Mouse (Mus musculus): ENCODE results near the gene Kdelr2. TPM values are rescaled to one million over a fixed set of nuclear protein-coding genes. Genes with fewer than 3 reads are reported as not detected.

Gene Kdelr2
- polyA plus RNA-seq, 1 experiment: 240 TPM

DNA sequence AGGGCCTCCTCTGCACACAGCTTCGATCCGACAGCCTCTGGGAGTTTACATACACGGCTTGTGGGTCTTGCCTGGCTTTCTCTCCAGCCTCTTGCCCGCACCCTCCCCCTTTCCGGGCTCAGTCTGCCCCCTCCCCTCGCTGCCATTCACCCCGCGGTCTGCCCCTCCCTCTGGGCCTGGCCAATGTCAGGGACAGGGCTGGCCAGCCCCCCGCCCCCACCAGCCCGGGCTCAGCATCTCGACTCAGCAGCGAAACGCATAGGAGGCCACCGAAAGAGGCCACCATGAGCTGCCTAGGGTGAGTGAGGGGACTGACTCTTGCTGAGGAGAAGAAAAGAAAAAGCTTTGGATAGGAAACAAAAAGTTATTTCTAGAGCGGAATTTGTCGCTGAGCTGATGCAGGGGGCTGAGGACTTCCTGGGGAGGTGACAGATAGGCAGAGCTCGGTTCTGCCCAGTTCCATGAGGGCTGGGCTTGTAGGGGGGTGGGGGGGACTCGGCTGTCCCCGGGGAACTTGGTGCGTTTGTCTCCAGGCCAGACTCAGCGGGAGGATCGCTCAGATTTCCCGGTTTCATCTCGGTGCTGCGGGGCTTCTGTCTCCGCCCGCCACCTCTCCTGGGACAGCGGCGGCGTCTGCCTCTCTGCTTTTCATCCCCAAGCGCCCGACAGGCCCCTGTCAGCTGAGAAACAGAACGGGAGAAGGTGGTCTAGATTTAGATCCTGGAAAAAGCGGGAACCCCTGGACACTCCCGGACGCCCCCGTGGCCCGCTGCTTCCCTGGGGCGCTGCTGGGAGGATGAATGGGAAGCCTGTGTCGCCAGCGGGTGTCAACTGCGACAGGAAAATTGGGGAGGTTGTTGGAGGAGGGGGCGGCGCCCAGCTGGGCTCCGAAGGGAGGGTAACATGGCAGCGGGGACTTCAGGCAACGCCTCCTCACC, 39.7 kb upstream of the Kdelr2 start:
- H3K27ac ChIP-seq (ENCODE audit: insufficient read depth, low read depth, low read length): no peak overlapping the region
- no peaks in the 10 kb centered on the region for H3K36me3 ChIP-seq (ENCODE audit: control insufficient read depth, insufficient read depth, low read length)
- 3% methylated on average over 47 of the region's 47 CpGs for WGBS
- no peak for TF ChIP-seq POLR2A (IDR thresholded peaks at IDR 0.05; ENCODE audit: low read depth, low read length)
- TF ChIP-seq CTCF (IDR thresholded peaks at IDR 0.05; ENCODE audit: extremely low read depth, insufficient read length, insufficient replicate concordance, low read depth, low read length): no peak
- H3K27me3 ChIP-seq (ENCODE audit: control insufficient read depth, insufficient read depth, low read length): peaks cover 39% of the 10 kb centered on the region
- no peaks in the 10 kb centered on the region for H3K4me1 ChIP-seq (ENCODE audit: control insufficient read depth, insufficient read depth, insufficient read length, low read length)
- H3K4me3 ChIP-seq (ENCODE audit: low read depth, low read length): peak overlapping the region; percentile 19

DNA sequence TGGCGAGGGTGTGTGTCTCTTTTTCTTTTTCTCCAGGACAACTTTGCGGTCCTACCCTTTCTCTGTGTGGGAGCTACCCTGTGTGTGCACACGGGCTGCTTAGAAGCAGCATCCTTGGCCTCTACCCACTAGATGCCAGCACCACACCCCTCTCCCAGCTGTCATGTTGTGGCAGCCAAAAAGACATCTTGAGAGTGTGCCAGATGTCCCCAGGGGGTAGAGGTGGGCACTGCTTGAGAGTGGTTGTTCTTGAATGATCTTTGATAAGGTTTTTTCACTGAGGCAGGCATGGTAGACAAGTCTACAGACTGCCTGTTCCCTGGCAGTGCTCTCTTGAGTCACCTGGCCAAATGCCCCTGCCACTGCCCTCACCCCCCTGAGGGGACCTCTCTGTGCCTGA, 35.7 kb upstream of the Kdelr2 start:
- Histone ChIP-seq H3K27ac (ENCODE audit: insufficient read depth, low read depth, low read length) (no peak overlapping the region), H3K36me3 (ENCODE audit: control insufficient read depth, insufficient read depth, low read length) (no peaks in the 10 kb centered on the region), H3K4me3 (ENCODE audit: low read depth, low read length) (no peak overlapping the region), H3K4me1 (ENCODE audit: control insufficient read depth, insufficient read depth, insufficient read length, low read length) (no peaks in the 10 kb centered on the region), H3K27me3 (ENCODE audit: control insufficient read depth, insufficient read depth, low read length) (peaks cover 46% of the 10 kb centered on the region)
- TF ChIP-seq CTCF (IDR thresholded peaks at IDR 0.05; ENCODE audit: extremely low read depth, insufficient read length, insufficient replicate concordance, low read depth, low read length) (no peak), POLR2A (IDR thresholded peaks at IDR 0.05; ENCODE audit: low read depth, low read length) (no peak)
- WGBS: 71% methylated on average over 3 of the region's 3 CpGs

DNA sequence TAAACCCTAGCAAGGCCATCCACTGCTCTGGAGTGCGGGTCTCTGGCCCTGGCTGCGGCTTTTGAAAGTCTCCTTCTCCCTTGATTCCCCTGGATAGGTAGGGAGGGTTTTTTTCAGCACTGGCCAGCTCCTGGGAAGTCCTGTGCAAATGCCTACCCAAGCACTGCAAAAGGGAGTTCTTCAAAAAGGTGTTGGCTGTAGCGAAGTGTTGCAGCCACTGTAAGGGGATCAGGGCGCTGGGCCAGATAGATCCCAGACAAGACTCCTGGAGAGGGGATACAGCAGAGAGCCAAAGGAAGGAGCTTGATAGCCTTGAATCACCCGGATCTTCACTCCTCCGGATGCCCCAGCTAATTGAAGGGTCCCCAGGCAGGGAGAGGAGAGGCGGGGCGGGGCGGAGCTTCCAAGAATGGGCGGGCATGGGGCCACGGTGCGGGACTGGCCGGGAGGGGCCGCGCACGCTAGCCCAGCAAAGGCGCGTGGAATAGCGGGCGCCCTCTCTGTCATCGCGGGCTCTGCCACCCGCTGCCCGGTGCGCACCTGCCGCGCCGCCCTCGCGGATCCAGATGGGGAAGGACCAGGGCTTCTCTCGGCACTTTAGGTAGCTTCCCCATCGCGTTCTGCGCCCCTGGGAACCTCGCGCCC, 33.9 kb upstream of the Kdelr2 start:
- WGBS: 1% methylated on average over 36 of the region's 36 CpGs
- TF ChIP-seq CTCF (IDR thresholded peaks at IDR 0.05; ENCODE audit: extremely low read depth, insufficient read length, insufficient replicate concordance, low read depth, low read length) (no peak), POLR2A (IDR thresholded peaks at IDR 0.05; ENCODE audit: low read depth, low read length) (no peak)
- Histone ChIP-seq H3K27me3 (ENCODE audit: control insufficient read depth, insufficient read depth, low read length) (peaks cover 40% of the 10 kb centered on the region), H3K4me1 (ENCODE audit: control insufficient read depth, insufficient read depth, insufficient read length, low read length) (no peaks in the 10 kb centered on the region), H3K36me3 (ENCODE audit: control insufficient read depth, insufficient read depth, low read length) (no peaks in the 10 kb centered on the region), H3K27ac (ENCODE audit: insufficient read depth, low read depth, low read length) (no peak overlapping the region), H3K4me3 (ENCODE audit: low read depth, low read length) (no peak overlapping the region)

DNA sequence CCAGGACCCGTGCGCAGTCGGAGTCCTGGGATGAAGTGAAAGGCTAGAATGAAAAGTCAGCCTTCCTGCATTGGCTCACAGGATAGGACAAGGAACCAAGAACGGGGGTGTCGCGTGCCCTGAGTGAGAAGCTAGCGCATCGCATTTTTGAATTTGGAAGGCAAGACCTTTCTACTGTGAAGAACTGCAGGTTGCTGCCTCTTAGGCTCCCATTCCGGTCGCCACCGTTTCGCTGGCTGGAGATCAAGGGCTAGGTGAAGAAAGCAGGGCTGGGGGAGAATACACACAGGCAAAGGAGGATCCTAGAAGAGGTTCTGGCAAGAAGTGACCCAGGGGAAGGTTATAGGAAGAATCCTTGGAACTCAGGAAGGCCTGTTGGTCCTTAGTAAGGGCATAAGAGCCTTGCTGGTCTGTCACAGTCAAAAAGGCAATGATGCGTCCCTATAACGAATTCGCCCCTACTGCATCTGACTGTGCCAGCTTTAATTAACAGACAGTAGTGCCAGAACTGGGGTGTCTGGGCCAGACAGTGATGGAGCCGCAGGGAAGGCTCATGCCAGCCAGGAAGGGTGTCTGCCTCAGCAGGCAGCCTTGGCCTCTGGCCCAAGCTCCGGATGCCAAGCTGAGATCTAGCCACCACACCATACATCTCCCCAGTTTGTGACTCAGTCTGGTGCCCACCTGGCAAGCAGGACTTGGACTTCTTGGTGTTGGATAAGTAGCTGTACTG, 33.1 kb upstream of the Kdelr2 start:
- H3K4me3 ChIP-seq (ENCODE audit: low read depth, low read length): no peak overlapping the region
- H3K4me1 ChIP-seq (ENCODE audit: control insufficient read depth, insufficient read depth, insufficient read length, low read length): no peaks in the 10 kb centered on the region; the same call in 1 of the 2 replicates
- peaks cover 32% of the 10 kb centered on the region for H3K27me3 ChIP-seq (ENCODE audit: control insufficient read depth, insufficient read depth, low read length)
- 35% methylated on average over 17 of the region's 17 CpGs for WGBS
- no peak overlapping the region for H3K27ac ChIP-seq (ENCODE audit: insufficient read depth, low read depth, low read length)
- no peaks in the 10 kb centered on the region for H3K36me3 ChIP-seq (ENCODE audit: control insufficient read depth, insufficient read depth, low read length)
- TF ChIP-seq CTCF (IDR thresholded peaks at IDR 0.05; ENCODE audit: extremely low read depth, insufficient read length, insufficient replicate concordance, low read depth, low read length): no peak
- no peak for TF ChIP-seq POLR2A (IDR thresholded peaks at IDR 0.05; ENCODE audit: low read depth, low read length)

DNA sequence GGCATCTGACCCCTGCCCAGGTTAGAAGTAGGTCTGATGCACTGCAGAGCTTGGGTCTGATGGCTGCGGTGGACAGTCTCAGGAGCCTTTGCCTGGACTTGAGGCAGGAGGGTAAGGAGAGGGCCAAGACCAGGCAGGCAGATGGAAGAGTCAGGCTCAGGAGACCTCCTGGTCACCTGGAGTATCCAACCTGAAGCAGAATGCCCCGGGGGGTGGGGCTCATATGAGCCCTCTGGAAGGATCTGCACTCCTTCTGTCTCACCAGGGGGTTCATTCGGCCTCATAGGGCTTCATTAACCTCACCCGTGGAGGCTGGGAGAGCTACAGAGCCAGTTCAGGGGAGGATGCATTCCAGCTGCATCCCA, 32.5 kb upstream of the Kdelr2 start:
- Histone ChIP-seq H3K4me3 (ENCODE audit: low read depth, low read length) (no peak overlapping the region), H3K4me1 (ENCODE audit: control insufficient read depth, insufficient read depth, insufficient read length, low read length) (no peaks in the 10 kb centered on the region; the same call in 1 of the 2 replicates), H3K27ac (ENCODE audit: insufficient read depth, low read depth, low read length) (no peak overlapping the region), H3K36me3 (ENCODE audit: control insufficient read depth, insufficient read depth, low read length) (no peaks in the 10 kb centered on the region), H3K27me3 (ENCODE audit: control insufficient read depth, insufficient read depth, low read length) (peaks cover 27% of the 10 kb centered on the region)
- TF ChIP-seq CTCF (IDR thresholded peaks at IDR 0.05; ENCODE audit: extremely low read depth, insufficient read length, insufficient replicate concordance, low read depth, low read length): no peak
- TF ChIP-seq POLR2A (IDR thresholded peaks at IDR 0.05; ENCODE audit: low read depth, low read length): no peak
- WGBS: 57% methylated on average over 4 of the region's 4 CpGs

DNA sequence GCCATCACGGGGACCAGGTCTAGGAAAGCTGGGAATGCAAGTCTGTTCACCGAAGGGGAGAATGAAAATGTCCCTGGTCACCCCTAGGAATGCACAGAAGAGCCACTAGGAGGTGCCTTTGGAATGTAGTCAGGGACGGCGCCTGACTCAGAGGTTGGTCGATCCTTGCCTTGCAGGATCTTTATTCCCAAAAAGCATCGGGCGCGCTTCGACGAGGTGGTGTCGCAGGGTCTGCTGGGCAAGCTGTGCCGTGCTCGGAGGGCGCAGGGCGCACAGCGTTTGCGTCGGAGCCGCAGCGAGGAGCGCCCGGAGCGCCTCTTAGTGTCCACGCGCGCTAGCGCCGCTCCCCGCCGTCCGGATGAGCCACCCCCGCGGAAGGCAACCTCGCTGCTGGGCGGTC, 30.8 kb upstream of the Kdelr2 start:
- H3K4me3 ChIP-seq (ENCODE audit: low read depth, low read length): peak overlapping the region; percentile 43
- peaks cover 26% of the 10 kb centered on the region for H3K27me3 ChIP-seq (ENCODE audit: control insufficient read depth, insufficient read depth, low read length)
- WGBS: 2% methylated on average over 35 of the region's 35 CpGs
- no peaks in the 10 kb centered on the region; the same call in 1 of the 2 replicates for H3K4me1 ChIP-seq (ENCODE audit: control insufficient read depth, insufficient read depth, insufficient read length, low read length)
- TF ChIP-seq POLR2A (IDR thresholded peaks at IDR 0.05; ENCODE audit: low read depth, low read length): no peak
- TF ChIP-seq CTCF (IDR thresholded peaks at IDR 0.05; ENCODE audit: extremely low read depth, insufficient read length, insufficient replicate concordance, low read depth, low read length): no peak; the same call in 1 of the 2 replicates
- no peak overlapping the region for H3K27ac ChIP-seq (ENCODE audit: insufficient read depth, low read depth, low read length)
- no peaks in the 10 kb centered on the region for H3K36me3 ChIP-seq (ENCODE audit: control insufficient read depth, insufficient read depth, low read length)
